Mouse (Mus musculus): ENCODE measurements around the gene Stpg2.

DNA sequence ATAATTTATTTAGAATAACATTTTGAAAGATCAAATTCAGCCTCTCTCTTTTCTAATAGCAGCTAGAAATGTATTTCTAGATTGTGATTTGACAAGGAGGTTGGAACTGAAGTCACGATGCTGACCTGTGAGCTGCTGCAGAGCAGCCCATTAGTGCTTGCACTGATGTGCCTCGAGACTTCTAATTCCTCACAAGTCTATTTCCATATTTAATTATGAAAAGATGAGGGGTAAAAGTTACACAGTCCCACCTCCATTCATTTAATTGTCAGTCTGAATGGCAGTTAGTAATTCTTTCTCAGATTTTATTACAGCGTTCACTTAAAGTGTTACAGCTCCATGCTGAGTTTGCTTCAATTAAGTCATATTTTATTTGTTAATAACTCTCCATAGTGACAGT lies 19.6 kb downstream of the Stpg2 start:
- no peak for TF ChIP-seq POLR2A (IDR thresholded peaks at IDR 0.05; ENCODE audit: low read depth, low read length)
- no peak for TF ChIP-seq CTCF (conservative IDR thresholded peaks at IDR 0.05; ENCODE audit: insufficient read depth, insufficient read length, low read depth, low read length)
